Mouse (Mus musculus): Measurements from ENCODE around the gene Pola1. TPM values are rescaled to one million over a fixed set of nuclear protein-coding genes. Genes with fewer than 3 reads are reported as not detected.

Gene Pola1
- polyA plus RNA-seq, 1 experiment from 2014 or later = 4.9 TPM

DNA sequence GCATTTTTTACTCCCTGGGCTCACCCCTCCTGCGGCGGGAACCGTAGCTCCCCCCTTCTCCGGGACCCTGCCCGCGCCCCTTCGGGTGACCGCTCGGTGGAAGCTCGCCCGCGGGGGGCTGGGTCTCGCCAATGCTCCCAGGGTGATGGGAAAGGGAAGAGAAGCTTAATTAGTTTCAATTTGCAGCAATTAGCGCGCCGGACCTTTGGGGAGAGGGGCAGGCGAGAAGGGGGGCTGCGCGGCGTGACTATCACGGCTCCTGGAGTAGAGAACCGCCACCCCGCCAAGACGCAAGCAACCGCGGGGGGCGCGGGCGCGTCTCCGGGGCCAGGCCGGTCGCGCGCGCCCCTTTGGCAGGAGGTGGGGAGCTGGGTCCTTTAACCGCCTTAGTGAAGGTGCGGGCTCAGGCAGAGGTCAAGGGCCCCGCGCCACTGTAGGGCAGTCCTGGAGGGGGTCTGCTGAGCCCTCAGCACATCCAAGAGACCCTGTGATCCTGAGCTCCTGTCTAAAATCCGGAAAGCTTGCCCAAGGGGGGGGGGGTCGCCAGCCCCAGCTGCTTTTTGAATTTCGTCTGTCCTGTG, 332.8 kb downstream of the Pola1 start:
- peak overlapping the region; percentile 40 for H3K4me2 ChIP-seq
- H3K36me3 ChIP-seq = no peaks in the 10 kb centered on the region
- H3K27ac ChIP-seq (replicated peaks) = no peak overlapping the region
- 13% methylated on average over 43 of the region's 43 CpGs for WGBS
- no peaks in the 10 kb centered on the region for H3K9me3 ChIP-seq
- peaks cover 75% of the 10 kb centered on the region for H3K27me3 ChIP-seq
- H3K4me3 ChIP-seq = peak overlapping the region; percentile 11; the same call in 1 of the 2 replicates
- no peak overlapping the region for H3K9ac ChIP-seq
- ATAC-seq (ENCODE audit: low FRiP score, low read depth) = no peak
- H3K4me1 ChIP-seq (replicated peaks) = 0 out of 2 replicates have a peak, but pooled peaks cover 5% of the 10 kb centered on the region

DNA sequence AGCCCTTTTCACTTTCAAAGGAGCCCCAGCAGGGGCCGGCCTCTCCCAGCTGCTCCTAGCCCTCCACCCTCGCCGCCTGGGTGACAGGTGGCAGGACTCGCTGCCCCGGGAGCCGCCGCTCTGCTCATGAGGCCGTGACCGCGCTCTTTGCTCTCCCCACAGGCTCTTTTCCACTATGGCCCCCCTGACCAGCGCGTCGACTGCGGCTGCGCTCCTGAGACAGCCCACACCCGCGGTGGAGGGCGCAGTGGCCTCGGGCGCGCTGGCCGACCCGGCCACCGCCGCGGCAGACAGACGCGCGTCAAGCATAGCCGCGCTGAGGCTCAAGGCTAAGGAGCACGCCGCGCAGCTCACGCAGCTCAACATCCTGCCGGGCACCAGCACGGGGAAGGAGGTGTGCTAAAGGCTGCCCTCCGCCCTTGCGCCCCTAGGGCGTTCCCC, 334.9 kb downstream of the Pola1 start:
- H3K4me3 ChIP-seq = 0 out of 2 replicates have a peak overlapping the region, but pooled peaks have one; percentile 13
- H3K27ac ChIP-seq (replicated peaks) = no peak overlapping the region
- no peak overlapping the region for H3K9ac ChIP-seq
- 0 out of 2 replicates have a peak, but pooled peaks cover 5% of the 10 kb centered on the region for H3K4me1 ChIP-seq (replicated peaks)
- H3K27me3 ChIP-seq = peaks cover 77% of the 10 kb centered on the region
- peak; percentile 49; the same call in 1 of the 2 replicates for ATAC-seq (ENCODE audit: low FRiP score, low read depth)
- H3K36me3 ChIP-seq = no peaks in the 10 kb centered on the region
- H3K4me2 ChIP-seq = peak overlapping the region; percentile 43
- H3K9me3 ChIP-seq = no peaks in the 10 kb centered on the region
- 13% methylated on average over 40 of the region's 40 CpGs for WGBS

DNA sequence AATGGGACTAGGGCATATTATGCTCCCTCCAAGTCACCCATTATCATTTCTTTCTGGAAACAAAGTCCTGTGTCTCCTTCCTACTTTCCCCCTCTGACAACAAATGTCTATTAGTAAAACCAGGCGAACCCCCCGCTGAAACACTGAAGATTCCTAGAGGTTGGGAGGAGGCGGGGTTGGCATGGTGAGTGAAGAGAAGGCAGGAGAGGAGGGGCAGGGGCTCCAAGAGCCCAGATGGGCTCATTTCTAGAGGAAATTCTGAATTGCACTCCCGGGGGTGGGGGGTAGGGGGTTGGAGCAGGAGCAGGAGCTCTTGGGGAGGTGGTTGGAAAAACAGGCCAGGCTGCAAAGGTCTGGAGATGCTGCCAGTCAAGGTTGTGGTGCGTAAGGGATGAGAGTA, 336.1 kb downstream of the Pola1 start:
- ATAC-seq (ENCODE audit: low FRiP score, low read depth) = no peak
- H3K9ac ChIP-seq = no peak overlapping the region
- no peaks in the 10 kb centered on the region for H3K9me3 ChIP-seq
- H3K4me1 ChIP-seq (replicated peaks) = 0 out of 2 replicates have a peak, but pooled peaks cover 5% of the 10 kb centered on the region
- H3K4me3 ChIP-seq = no peak overlapping the region
- no peaks in the 10 kb centered on the region for H3K36me3 ChIP-seq
- no peak overlapping the region for H3K27ac ChIP-seq (replicated peaks)
- H3K27me3 ChIP-seq = peaks cover 71% of the 10 kb centered on the region
- H3K4me2 ChIP-seq = no peak overlapping the region
- 14% methylated on average over 5 of the region's 5 CpGs for WGBS

DNA sequence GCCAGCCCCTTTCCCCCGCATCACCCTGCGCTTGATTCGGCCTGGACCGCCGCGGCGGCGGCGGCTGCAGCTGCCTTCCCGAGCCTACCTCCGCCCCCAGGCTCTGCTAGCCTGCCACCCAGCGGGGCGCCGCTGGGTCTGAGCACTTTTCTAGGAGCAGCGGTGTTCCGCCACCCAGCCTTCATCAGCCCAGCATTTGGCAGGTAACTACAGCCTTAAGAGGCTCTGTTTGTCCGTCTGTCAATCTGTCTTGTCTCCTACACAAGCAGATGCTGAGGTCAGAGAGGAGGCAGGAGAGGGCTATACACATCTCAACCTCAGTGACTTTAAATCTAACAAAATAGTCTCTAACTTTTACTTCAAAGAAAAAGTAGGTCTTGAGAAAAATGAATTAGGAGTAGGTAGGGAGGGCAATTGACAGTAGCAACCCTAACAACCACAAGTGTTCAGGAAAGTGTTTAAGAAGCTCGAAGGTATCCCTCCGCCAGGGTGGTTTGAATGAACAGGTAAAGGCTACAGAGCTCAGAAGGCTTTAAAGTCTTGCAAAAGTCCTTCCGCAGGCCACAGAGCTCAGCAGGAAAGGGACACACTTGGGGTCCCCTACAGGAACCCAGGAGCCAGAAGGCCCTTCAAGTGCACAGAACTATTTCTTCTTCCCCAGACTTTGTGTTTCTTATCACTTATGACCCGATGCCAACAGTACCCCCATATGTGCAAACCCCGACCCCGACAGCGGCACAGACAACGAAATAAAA, 337.0 kb downstream of the Pola1 start:
- Histone ChIP-seq H3K27me3 (peaks cover 66% of the 10 kb centered on the region), H3K27ac (replicated peaks) (no peak overlapping the region), H3K4me3 (no peak overlapping the region), H3K9ac (no peak overlapping the region), H3K9me3 (no peaks in the 10 kb centered on the region), H3K36me3 (no peaks in the 10 kb centered on the region), H3K4me2 (no peak overlapping the region), H3K4me1 (replicated peaks) (0 out of 2 replicates have a peak, but pooled peaks cover 5% of the 10 kb centered on the region)
- ATAC-seq (ENCODE audit: low FRiP score, low read depth) = no peak
- WGBS = 19% methylated on average over 24 of the region's 25 CpGs

DNA sequence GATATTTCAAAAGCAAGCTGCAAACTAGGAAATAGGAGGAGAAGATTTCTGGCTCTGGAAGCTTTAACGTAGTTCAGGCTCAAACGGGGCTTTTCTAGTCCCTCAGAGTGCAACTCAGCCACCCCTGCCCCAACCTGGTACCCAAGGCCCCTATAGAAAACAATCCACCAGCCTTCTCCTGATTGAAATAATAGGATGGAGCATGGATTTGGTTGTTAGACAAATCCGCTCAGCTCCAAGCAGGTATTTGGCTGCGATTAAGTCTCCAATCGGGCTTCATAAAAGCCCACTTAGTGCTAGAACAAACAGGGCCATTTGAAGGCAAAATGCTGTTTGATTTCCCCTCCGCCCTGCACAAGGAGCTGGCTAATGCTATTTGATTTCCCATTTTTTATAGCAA, 339.9 kb downstream of the Pola1 start:
- Histone ChIP-seq H3K27ac (replicated peaks) (no peak overlapping the region), H3K9me3 (no peaks in the 10 kb centered on the region), H3K4me2 (no peak overlapping the region), H3K4me3 (no peak overlapping the region), H3K27me3 (peaks cover 58% of the 10 kb centered on the region), H3K36me3 (no peaks in the 10 kb centered on the region), H3K9ac (no peak overlapping the region), H3K4me1 (replicated peaks) (peaks cover 12% of the 10 kb centered on the region)
- no peak for ATAC-seq (ENCODE audit: low FRiP score, low read depth)
- 17% methylated on average over 6 of the region's 6 CpGs for WGBS

DNA sequence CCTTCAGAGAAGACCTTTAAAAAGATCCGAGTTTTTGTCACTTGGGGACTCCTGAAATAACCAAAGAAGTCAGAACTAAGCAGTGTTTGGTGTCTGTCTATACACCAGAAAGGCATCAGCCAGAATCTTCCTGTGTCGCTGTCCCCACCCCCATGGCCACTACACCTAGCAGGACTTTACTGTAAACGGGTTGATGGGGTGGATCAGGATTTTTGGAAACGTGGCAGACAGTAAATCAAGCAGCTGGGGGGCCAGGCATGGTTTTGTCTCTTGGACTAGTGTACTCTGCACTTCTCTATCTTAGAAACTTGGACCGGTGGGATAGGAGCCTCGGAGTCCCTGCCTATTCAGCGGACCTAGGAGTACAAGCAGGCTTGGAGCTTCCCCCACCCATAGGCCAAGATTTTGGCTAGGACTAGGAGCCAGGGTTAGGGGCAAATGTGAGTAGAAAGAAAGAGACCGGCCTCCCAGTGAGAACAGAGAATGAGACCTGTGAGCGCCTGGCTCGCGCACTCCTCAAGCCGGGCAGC, 342.0 kb downstream of the Pola1 start:
- Histone ChIP-seq H3K9me3 (no peaks in the 10 kb centered on the region), H3K9ac (no peak overlapping the region), H3K36me3 (no peaks in the 10 kb centered on the region), H3K4me1 (replicated peaks) (peaks cover 16% of the 10 kb centered on the region), H3K4me3 (no peak overlapping the region), H3K27ac (replicated peaks) (no peak overlapping the region), H3K4me2 (no peak overlapping the region), H3K27me3 (peaks cover 61% of the 10 kb centered on the region)
- 13% methylated on average over 12 of the region's 12 CpGs for WGBS
- ATAC-seq (ENCODE audit: low FRiP score, low read depth) = no peak

DNA sequence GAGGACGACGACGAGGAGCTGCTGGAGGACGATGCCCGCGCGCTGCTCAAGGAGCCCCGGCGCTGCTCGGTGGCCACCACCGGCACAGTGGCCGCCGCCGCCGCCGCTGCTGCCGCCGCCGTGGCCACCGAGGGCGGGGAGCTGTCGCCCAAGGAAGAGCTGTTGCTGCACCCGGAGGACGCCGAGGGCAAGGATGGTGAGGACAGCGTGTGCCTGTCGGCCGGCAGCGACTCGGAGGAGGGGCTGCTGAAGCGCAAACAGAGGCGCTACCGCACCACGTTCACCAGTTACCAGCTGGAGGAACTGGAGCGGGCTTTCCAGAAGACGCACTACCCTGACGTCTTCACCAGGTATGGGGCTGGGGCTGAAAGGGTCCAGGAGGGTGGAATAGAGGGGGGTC, 342.9 kb downstream of the Pola1 start:
- no peak for ATAC-seq (ENCODE audit: low FRiP score, low read depth)
- no peak overlapping the region for H3K27ac ChIP-seq (replicated peaks)
- no peaks in the 10 kb centered on the region for H3K9me3 ChIP-seq
- H3K4me2 ChIP-seq = peak overlapping the region; percentile 60
- peaks cover 60% of the 10 kb centered on the region for H3K27me3 ChIP-seq
- no peaks in the 10 kb centered on the region for H3K36me3 ChIP-seq
- no peak overlapping the region for H3K9ac ChIP-seq
- peak overlapping the region; percentile 34 for H3K4me3 ChIP-seq
- peaks cover 16% of the 10 kb centered on the region for H3K4me1 ChIP-seq (replicated peaks)
- 24% methylated on average over 19 of the region's 37 CpGs for WGBS

DNA sequence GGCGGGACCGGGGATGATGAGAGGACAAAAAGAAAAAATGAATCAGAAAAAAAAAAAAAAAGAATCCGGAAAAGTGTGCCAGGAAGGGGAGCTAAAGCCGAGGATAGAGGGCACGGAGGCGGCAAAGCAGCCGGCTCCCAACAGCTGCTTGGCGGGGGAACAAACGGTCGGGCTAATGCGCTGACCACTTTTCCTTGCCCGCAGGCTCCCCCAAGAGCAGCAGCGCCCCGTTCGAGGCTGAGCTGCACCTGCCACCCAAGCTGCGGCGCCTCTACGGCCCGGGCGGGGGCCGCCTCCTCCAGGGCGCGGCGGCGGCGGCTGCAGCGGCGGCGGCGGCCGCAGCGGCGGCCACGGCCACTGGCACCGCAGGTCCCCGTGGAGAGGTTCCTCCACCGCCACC, 343.6 kb downstream of the Pola1 start:
- 19% methylated on average over 26 of the region's 37 CpGs for WGBS
- H3K36me3 ChIP-seq = no peaks in the 10 kb centered on the region
- peaks cover 53% of the 10 kb centered on the region for H3K27me3 ChIP-seq
- no peak for ATAC-seq (ENCODE audit: low FRiP score, low read depth)
- H3K9me3 ChIP-seq = no peaks in the 10 kb centered on the region
- H3K27ac ChIP-seq (replicated peaks) = no peak overlapping the region
- H3K9ac ChIP-seq = no peak overlapping the region
- peaks cover 16% of the 10 kb centered on the region for H3K4me1 ChIP-seq (replicated peaks)
- peak overlapping the region; percentile 60 for H3K4me2 ChIP-seq
- H3K4me3 ChIP-seq = peak overlapping the region; percentile 34

DNA sequence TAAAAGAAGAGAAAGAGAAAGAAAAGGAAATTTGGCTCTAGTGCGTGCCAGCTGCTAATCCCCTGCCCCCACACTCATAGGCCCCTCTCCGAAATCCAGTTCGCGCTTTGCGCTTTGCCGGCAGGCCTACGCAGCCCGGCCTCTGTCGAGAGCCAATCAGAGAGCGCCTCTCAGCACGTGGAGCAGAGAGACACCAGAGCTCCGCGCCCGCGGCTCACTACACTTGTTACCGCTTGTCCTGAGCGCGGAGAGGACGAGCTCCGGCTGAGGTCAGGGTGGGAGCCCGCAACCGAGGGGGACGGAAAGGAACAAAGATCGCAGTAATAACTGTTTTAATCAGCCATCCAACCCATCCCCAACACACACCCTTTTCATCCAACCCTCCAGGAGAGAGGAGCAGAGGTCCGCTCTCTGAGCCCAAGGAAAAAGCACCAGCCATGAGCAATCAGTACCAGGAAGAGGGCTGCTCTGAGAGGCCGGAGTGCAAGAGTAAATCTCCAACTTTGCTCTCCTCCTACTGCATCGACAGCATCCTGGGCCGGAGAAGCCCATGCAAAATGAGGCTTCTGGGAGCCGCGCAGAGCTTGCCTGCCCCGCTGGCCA, 345.6 kb downstream of the Pola1 start, which contains the start of gene Arx:
Arx (plus strand) TSS at position 155 of the 603 bp plus-strand sequence.
- no peaks in the 10 kb centered on the region for H3K36me3 ChIP-seq
- peaks cover 16% of the 10 kb centered on the region for H3K4me1 ChIP-seq (replicated peaks)
- no peak within 1 kb of the TSS for H3K27ac ChIP-seq (replicated peaks)
- ATAC-seq (ENCODE audit: low FRiP score, low read depth) = peak; percentile 90
- no peaks in the 10 kb centered on the region for H3K9me3 ChIP-seq
- H3K9ac ChIP-seq = no peak within 1 kb of the TSS
- H3K4me2 ChIP-seq = peak within 1 kb of the TSS; percentile 48
- peaks cover 52% of the 10 kb centered on the region for H3K27me3 ChIP-seq
- H3K4me3 ChIP-seq = peak within 1 kb of the TSS; percentile 23
- WGBS = 23% methylated on average over 31 of the region's 31 CpGs

DNA sequence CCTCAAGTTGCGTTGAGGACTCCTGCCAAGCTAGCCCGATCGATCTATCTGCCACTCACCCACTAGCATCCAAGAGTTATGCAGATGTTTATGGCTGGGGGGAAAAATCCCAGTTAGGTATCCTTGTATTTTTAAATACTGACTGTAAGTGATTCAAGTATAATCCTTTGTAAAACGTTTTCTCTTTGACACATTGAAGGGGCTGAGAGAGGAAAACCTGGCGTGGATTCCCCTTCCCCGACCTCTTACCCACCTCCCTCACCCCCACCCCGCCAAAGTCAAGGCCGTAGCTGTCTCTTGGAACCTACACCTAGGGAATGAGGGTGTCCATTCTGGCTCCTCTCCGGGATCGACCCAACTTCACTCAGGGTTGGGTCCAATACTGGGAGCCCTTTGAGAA, 346.9 kb downstream of the Pola1 start:
- Histone ChIP-seq H3K9ac (no peak overlapping the region), H3K27ac (replicated peaks) (no peak overlapping the region), H3K4me2 (no peak overlapping the region), H3K4me1 (replicated peaks) (peaks cover 16% of the 10 kb centered on the region), H3K9me3 (no peaks in the 10 kb centered on the region), H3K36me3 (no peaks in the 10 kb centered on the region), H3K27me3 (peaks cover 60% of the 10 kb centered on the region), H3K4me3 (no peak overlapping the region)
- WGBS = 21% methylated on average over 10 of the region's 10 CpGs
- no peak for ATAC-seq (ENCODE audit: low FRiP score, low read depth)

DNA sequence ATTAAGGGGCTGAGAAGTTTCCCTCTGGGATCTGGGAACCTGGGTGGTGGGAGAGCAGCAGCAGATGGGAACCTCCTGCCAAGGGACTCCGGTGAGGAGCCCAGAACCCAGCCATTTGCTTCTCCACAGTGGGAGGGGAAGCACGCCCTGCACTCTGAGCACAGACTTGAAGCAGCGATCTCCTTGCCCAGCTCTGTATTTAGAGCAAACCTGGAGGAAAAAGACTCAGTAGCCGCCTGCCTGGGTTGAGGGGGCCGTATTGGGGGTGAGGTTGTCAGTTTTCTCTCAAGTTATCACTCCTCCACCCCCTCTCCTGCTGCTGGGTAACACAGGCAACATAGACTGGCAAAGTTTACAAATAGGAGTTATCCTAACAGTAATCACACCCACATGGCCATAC, 350.2 kb downstream of the Pola1 start:
- Histone ChIP-seq H3K27ac (replicated peaks) (no peak overlapping the region), H3K4me2 (peak overlapping the region; percentile 27; the same call in 1 of the 2 replicates), H3K9ac (no peak overlapping the region), H3K9me3 (no peaks in the 10 kb centered on the region), H3K36me3 (no peaks in the 10 kb centered on the region), H3K27me3 (peaks cover 59% of the 10 kb centered on the region), H3K4me3 (no peak overlapping the region), H3K4me1 (replicated peaks) (0 out of 2 replicates have a peak, but pooled peaks cover 6% of the 10 kb centered on the region)
- 10% methylated on average over 5 of the region's 5 CpGs for WGBS
- ATAC-seq (ENCODE audit: low FRiP score, low read depth) = no peak

All from hindbrain, embryonic 15.5 days (tissue).